Mouse (Mus musculus) ES-E14 (cell line): ENCODE measurements around the gene Atxn1. TPM values are rescaled to one million over a fixed set of nuclear protein-coding genes. Genes with fewer than 3 reads are reported as not detected.

Experiments
- DNase-seq: peaks from one replicate; pipeline ENCODE4 v3.0.0-alpha.2; 2013; ENCODE audit warnings: low read depth, low spot score
- H3K27ac ChIP-seq: 2 replicates; pipeline ENCODE4 v1.5.1; 2012; ENCODE audit warnings: low read depth, mild to moderate bottlenecking, low read length, moderate library complexity, mixed read lengths; ENCODE audit not compliant: poor library complexity, insufficient read depth, severe bottlenecking
- H3K36me3 ChIP-seq: 2 replicates; pipeline ENCODE4 v1.6.1; 2012; ENCODE audit warnings: mild to moderate bottlenecking, low read length, moderate library complexity, mixed read lengths; ENCODE audit not compliant: control insufficient read depth, poor library complexity, insufficient read depth, severe bottlenecking
- H3K4me1 ChIP-seq, 2 experiments: fragments of 150-350 bp in 1 of 2; sonication (generic) in 1 of 2; 2 replicates each; pipeline ENCODE4 v1.6.1; 2012; ENCODE audit warnings: low read length in 2 of 2, mild to moderate bottlenecking in 1 of 2, mixed read lengths in 1 of 2; ENCODE audit not compliant: control insufficient read depth in 2 of 2, insufficient read depth in 2 of 2, poor library complexity in 1 of 2
- H3K4me3 ChIP-seq, 2 experiments: fragments of 150-350 bp in 1 of 2; sonication (generic) in 1 of 2; 2 replicates each; pipeline ENCODE4 v1.5.1; 2012; ENCODE audit warnings: low read length in 2 of 2, low read depth in 1 of 2, mild to moderate bottlenecking in 1 of 2, mixed read lengths in 1 of 2; ENCODE audit not compliant: insufficient read depth in 1 of 2, poor library complexity in 1 of 2, severe bottlenecking in 1 of 2
- H3K9ac ChIP-seq: 2 replicates; pipeline ENCODE4 v1.6.1; 2012; ENCODE audit warnings: low read depth, mild to moderate bottlenecking, low read length, mixed read lengths; ENCODE audit not compliant: poor library complexity, insufficient read depth, severe bottlenecking
- H3K9me3 ChIP-seq: fragments of 150-350 bp; sonication (generic); 2 replicates; pipeline ENCODE4 v1.6.1; 2012; ENCODE audit warnings: low read depth, mild to moderate bottlenecking, low read length; ENCODE audit not compliant: control insufficient read depth, insufficient read depth
- CHD2 ChIP-seq: IDR thresholded peaks from 2 replicates; pipeline ENCODE4 v1.6.1; 2014; ENCODE audit warnings: mild to moderate bottlenecking, low read depth, low read length, inconsistent platforms
- HCFC1 ChIP-seq: IDR thresholded peaks from 2 replicates; pipeline ENCODE4 v1.6.1; 2012; ENCODE audit warnings: low read length, inconsistent platforms, borderline replicate concordance; ENCODE audit not compliant: insufficient read depth
- MAFK ChIP-seq: IDR thresholded peaks from 2 replicates; pipeline ENCODE4 v1.6.1; 2014; ENCODE audit warnings: mild to moderate bottlenecking, low read depth, low read length, inconsistent platforms; ENCODE audit not compliant: insufficient read depth
- ZC3H11A ChIP-seq: IDR thresholded peaks from 2 replicates; pipeline ENCODE4 v1.6.1; 2012; ENCODE audit warnings: low read depth, mild to moderate bottlenecking, inconsistent platforms, low read length, borderline replicate concordance
- ZNF384 ChIP-seq: IDR thresholded peaks from 2 replicates; pipeline ENCODE4 v1.6.1; 2012; ENCODE audit warnings: low read depth, low read length, inconsistent platforms
- in situ Hi-C, 2 experiments: fragments of 600-800 bp; cut with MboI; formaldehyde crosslinking; loops; one replicate each; pipeline ENCODE4 v1.15.1; 2025; ENCODE audit warnings: low sequenced_read_pairs in 2 of 2, inconsistent platforms in 1 of 2; ENCODE audit not compliant: unreplicated experiment in 2 of 2
- total RNA-seq: library from RNA; depleted of rRNA; stranded (reverse); fragments of 300-350 nt; gene quantifications from 2 replicates; pipeline ENCODE4 v1.2.3, GENCODE M21; 2012

The Atxn1 gene
- total RNA-seq, 1 experiment = 7.8 TPM

DNA sequence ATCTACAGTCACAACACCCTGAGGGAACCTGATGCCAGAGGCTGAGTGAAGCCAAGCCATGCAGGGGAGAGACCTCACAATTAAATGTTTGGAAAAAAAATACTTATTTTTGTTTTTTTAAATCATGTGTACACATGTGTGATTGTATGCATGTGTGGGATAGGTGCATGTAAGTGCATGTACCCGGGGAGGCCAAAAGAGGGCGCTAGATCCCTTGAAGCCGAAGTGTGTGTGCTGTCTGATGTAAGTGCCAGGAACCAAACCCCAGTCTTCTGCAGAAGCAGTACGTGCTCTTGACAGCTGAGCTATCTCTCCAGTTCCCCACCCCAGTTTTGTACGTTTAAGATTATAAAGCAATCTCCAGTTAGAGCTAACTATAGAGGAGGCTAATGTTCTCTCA lies 186.1 kb downstream of the Atxn1 start:
- H3K9me3 ChIP-seq = no peaks in the 10 kb centered on the region
- DNase-seq = no peak
- H3K27ac ChIP-seq = no peak overlapping the region
- in situ Hi-C loops = no loop called here
- no peak for TF ChIP-seq ZNF384
- no peak for TF ChIP-seq HCFC1
- no peak for TF ChIP-seq MAFK
- TF ChIP-seq CHD2 = no peak
- TF ChIP-seq ZC3H11A = no peak
- H3K36me3 ChIP-seq = no peaks in the 10 kb centered on the region
- H3K9ac ChIP-seq = no peak overlapping the region
- no peak overlapping the region for H3K4me3 ChIP-seq
- no peaks in the 10 kb centered on the region for H3K4me1 ChIP-seq

- no peak for DNase-seq
- in situ Hi-C loops = no loop called here
- Histone ChIP-seq H3K9ac (no peak overlapping the region), H3K4me3 (no peak overlapping the region), H3K9me3 (no peaks in the 10 kb centered on the region), H3K36me3 (no peaks in the 10 kb centered on the region), H3K27ac (no peak overlapping the region), H3K4me1 (no peaks in the 10 kb centered on the region)
- no peak for TF ChIP-seq CHD2
- TF ChIP-seq ZNF384 = no peak
- no peak for TF ChIP-seq HCFC1
- no peak for TF ChIP-seq ZC3H11A
- no peak for TF ChIP-seq MAFK
Measured at GRCm38 (mm10) chr13:45778171-45778570, 186.6 kb downstream of the Atxn1 start.

DNA sequence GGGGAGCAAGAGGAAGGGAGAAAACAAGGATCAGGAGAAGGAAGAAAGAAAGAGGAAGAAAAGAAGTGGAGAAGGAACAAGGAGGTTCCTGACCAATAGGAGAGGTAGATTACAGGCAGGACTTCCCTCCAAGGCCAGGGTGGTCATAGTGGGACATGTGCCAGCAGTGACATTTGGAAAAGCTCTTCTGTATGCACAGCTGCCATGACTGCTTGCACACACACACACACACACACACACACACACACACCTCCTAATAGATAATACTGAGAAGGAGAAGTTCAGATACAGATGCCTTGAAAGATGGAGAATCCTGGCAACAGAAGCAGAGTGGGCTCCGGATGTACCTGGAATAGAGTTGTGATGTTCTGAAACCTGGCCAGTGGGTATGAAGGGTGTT lies 189.3 kb downstream of the Atxn1 start:
- in situ Hi-C loops = no loop called here
- no peaks in the 10 kb centered on the region for H3K36me3 ChIP-seq
- H3K27ac ChIP-seq = no peak overlapping the region
- TF ChIP-seq ZNF384 (no peak), HCFC1 (no peak), CHD2 (no peak)
- DNase-seq = no peak
- no peaks in the 10 kb centered on the region for H3K4me1 ChIP-seq
- no peak overlapping the region for H3K4me3 ChIP-seq
- H3K9me3 ChIP-seq = no peaks in the 10 kb centered on the region
- H3K9ac ChIP-seq = no peak overlapping the region

GRCm38 (mm10) chr13:45773381-45774168 lies 191.2 kb downstream of the Atxn1 start:
- in situ Hi-C loops = no loop called here

DNA sequence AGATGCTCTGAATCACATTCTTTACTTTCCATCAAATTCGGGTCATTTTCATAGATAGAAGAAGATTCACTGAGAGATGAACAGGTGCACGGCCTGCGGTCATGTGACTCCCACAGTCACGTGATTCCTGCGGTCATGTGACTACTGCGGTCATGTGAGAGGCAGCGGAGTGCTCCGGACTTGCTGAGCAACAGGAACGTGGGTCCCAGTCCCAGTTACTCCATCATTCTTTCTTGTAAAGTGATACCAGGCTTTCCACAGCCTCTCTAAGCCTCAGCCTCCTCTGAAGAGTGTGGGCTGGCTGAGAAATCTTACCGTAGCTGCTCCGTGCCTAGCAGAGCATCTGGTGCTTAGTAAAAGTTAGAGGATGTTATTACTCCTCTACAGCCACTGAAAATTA lies 195.1 kb downstream of the Atxn1 start:
- Histone ChIP-seq H3K4me1 (no peaks in the 10 kb centered on the region), H3K27ac (no peak overlapping the region), H3K36me3 (no peaks in the 10 kb centered on the region), H3K9ac (no peak overlapping the region), H3K9me3 (no peaks in the 10 kb centered on the region), H3K4me3 (no peak overlapping the region)
- TF ChIP-seq ZC3H11A = no peak
- TF ChIP-seq MAFK = no peak
- no peak for TF ChIP-seq HCFC1
- TF ChIP-seq CHD2 = no peak
- TF ChIP-seq ZNF384 = no peak
- DNase-seq = no peak
- in situ Hi-C loops = no loop called here

More at GRCm38 (mm10) chr13:45773381-45774168, 191.2 kb downstream of the Atxn1 start:
- Histone ChIP-seq H3K4me1 (no peaks in the 10 kb centered on the region), H3K27ac (no peak overlapping the region), H3K4me3 (no peak overlapping the region), H3K9me3 (no peaks in the 10 kb centered on the region), H3K9ac (no peak overlapping the region), H3K36me3 (no peaks in the 10 kb centered on the region)
- TF ChIP-seq ZC3H11A = no peak
- TF ChIP-seq MAFK = no peak
- TF ChIP-seq CHD2 = no peak
- TF ChIP-seq HCFC1 = no peak
- TF ChIP-seq ZNF384 = no peak
- DNase-seq = no peak
